Mouse (Mus musculus): Measurements from ENCODE around the gene Snrnp35.

DNA sequence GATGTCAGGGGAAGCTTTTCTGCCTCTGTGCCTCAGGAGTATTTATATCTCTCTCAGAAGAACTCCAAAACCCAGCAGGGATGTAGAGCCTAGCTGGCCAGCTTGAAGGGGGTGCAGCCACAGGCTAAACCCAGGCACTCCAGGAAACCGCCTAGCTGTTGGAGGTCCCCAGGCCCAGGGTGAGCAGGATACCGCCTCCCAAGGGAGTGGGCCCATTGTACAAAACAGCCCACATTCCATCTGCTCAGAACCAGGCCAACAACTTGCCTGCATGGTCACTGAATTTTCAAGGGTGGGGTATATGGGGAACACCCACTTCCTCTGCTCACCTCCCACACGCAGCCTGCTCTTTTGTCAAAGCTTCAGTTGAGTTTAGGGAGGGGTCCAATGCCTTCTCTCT is 17.6 kb downstream of the Snrnp35 start:
- TF ChIP-seq POLR2A (IDR thresholded peaks at IDR 0.05; ENCODE audit: borderline replicate concordance, extremely low read depth, insufficient read depth, insufficient read length, poor library complexity, severe bottlenecking) (no peak), CTCF (IDR thresholded peaks at IDR 0.05; ENCODE audit: borderline replicate concordance, extremely low read depth, insufficient read depth, insufficient read length) (no peak)
